ENCODE assay signal across 5 mouse cellular contexts in genomic region chr17:28222463-28222862, GRCm38 (mm10). TPM values are rescaled to one million over a fixed set of nuclear protein-coding genes. Genes with fewer than 3 reads are reported as not detected.
A peak's percentile ranks its signal among the peaks of the same experiment; 100 is the strongest.
DNase-seq lines count a peak whose midpoint lies in the region; ATAC-seq and TF ChIP-seq lines count a peak whose summit lies in the region.
"Not testable (repeated sequence)": the region's sequence is repeated elsewhere in the genome, so short reads cannot be mapped to it uniquely, and the experiment has no call there.

No protein-coding gene starts in this region.

- not testable (repeated sequence) for H3K9me3 ChIP-seq in E14TG2a.4 (ENCODE audit: low read length); hindbrain, embryonic 14.5 days (ENCODE audit: control insufficient read depth, low read length)

- peak overlapping the region; percentile 76; the same call in 1 of the 2 replicates for H3K4me2 ChIP-seq in hindbrain, embryonic 14.5 days (replicated peaks)

- not testable (repeated sequence) for TF ChIP-seq CTCF in E14TG2a.4 (conservative IDR thresholded peaks at IDR 0.05; ENCODE audit: low read length); testis, adult 2 months (IDR thresholded peaks at IDR 0.05; ENCODE audit: control insufficient read depth, insufficient read depth, insufficient replicate concordance, low read depth, low read length)

- H3K4me3 ChIP-seq in E14TG2a.4 (replicated peaks; ENCODE audit: low read length) = peak overlapping the region; percentile 55
- H3K4me3 ChIP-seq in hindbrain, embryonic 14.5 days (replicated peaks; ENCODE audit: low read length) = not testable (repeated sequence)
- H3K4me3 ChIP-seq in testis, adult 2 months (ENCODE audit: control insufficient read depth, low read depth, low read length) = peak overlapping the region; percentile 58; the same call in 1 of the 2 replicates

- not testable (repeated sequence) for ATAC-seq in hindbrain, embryonic 14.5 days (ENCODE audit: low FRiP score)

- not testable (repeated sequence) for TF ChIP-seq POLR2A in testis, adult 2 months (IDR thresholded peaks at IDR 0.05; ENCODE audit: control insufficient read depth, low read depth, low read length)

- H3K27ac ChIP-seq in hindbrain, embryonic 14.5 days; testis, adult 2 months (ENCODE audit: control insufficient read depth, insufficient read depth, low read depth, low read length): not testable (repeated sequence)

- peaks cover 80% of the 10 kb centered on the region for H3K4me1 ChIP-seq in E14TG2a.4 (replicated peaks; ENCODE audit: low read depth, low read length)
- H3K4me1 ChIP-seq in hindbrain, embryonic 14.5 days (replicated peaks; ENCODE audit: control insufficient read depth, insufficient read depth, low read length) = not testable (repeated sequence)
- peaks cover 21% of the 10 kb centered on the region for H3K4me1 ChIP-seq in testis, adult 2 months (ENCODE audit: control insufficient read depth, insufficient read depth, low read length)

- H3K9ac ChIP-seq in hindbrain, embryonic 14.5 days = not testable (repeated sequence)

- DNase-seq in ES-CJ7 (ENCODE audit: low read depth, low spot score) (peak; percentile 75), R1 (ENCODE audit: low read depth, low spot score) (peak; percentile 88)
- DNase-seq in hindbrain, embryonic 14.5 days (ENCODE audit: low spot score) = not testable (repeated sequence)

- H3K36me3 ChIP-seq in E14TG2a.4 (ENCODE audit: insufficient read depth, low read length) = peaks cover 37% of the 10 kb centered on the region
- not testable (repeated sequence) for H3K36me3 ChIP-seq in hindbrain, embryonic 14.5 days (replicated peaks; ENCODE audit: control insufficient read depth, insufficient read depth); testis, adult 2 months (ENCODE audit: control insufficient read depth, insufficient read depth, low read length)

- 92% methylated on average over 10 of the region's 10 CpGs for WGBS in hindbrain, embryonic 14.5 days

- not testable (repeated sequence) for H3K27me3 ChIP-seq in E14TG2a.4 (ENCODE audit: insufficient read depth, low read length); hindbrain, embryonic 14.5 days (ENCODE audit: control insufficient read depth, insufficient read depth, low read length); testis, adult 2 months (ENCODE audit: control insufficient read depth, insufficient read depth, low read length)

RNA-seq across cellular contexts. Expression of gene Ppard, which starts 10.0 kb away (rescaled TPM):
- polyA plus RNA-seq in hindbrain, embryonic 14.5 days (2014; fragmentation: Nextera tagmentation; extraction: Ambion mirVana) = 1.6 and 1.8 TPM in 2 replicates
- 3.1 and 4.1 TPM in 2 replicates for polyA plus RNA-seq in testis, adult 2 months (2012; rRNA removed)

RNA-seq across cellular contexts. Expression of gene Def6, which starts 14.9 kb away (rescaled TPM):
- 4.3 and 6.5 TPM in 2 replicates for polyA plus RNA-seq in hindbrain, embryonic 14.5 days (2014; fragmentation: Nextera tagmentation; extraction: Ambion mirVana)
- polyA plus RNA-seq in testis, adult 2 months (2012; rRNA removed) = 1.7 and 2.8 TPM in 2 replicates

RNA-seq across cellular contexts. Expression of gene Zfp523, which starts 45.5 kb away (rescaled TPM):
- 40.9 and 41.3 TPM in 2 replicates for polyA plus RNA-seq in hindbrain, embryonic 14.5 days (2014; fragmentation: Nextera tagmentation; extraction: Ambion mirVana)
- 89.4 and 90.8 TPM in 2 replicates for polyA plus RNA-seq in testis, adult 2 months (2012; rRNA removed)
